Mouse (Mus musculus) c-Kit-positive CD71-positive TER-119-positive erythroid progenitor cells, embryonic 14.5 days (primary cell): ENCODE data around the gene Mt4.

Source experiments
- DNase-seq: peaks from one replicate; pipeline ENCODE4 v3.0.0-alpha.2; 2013; ENCODE audit warnings: low spot score

The Mt4 gene

DNA sequence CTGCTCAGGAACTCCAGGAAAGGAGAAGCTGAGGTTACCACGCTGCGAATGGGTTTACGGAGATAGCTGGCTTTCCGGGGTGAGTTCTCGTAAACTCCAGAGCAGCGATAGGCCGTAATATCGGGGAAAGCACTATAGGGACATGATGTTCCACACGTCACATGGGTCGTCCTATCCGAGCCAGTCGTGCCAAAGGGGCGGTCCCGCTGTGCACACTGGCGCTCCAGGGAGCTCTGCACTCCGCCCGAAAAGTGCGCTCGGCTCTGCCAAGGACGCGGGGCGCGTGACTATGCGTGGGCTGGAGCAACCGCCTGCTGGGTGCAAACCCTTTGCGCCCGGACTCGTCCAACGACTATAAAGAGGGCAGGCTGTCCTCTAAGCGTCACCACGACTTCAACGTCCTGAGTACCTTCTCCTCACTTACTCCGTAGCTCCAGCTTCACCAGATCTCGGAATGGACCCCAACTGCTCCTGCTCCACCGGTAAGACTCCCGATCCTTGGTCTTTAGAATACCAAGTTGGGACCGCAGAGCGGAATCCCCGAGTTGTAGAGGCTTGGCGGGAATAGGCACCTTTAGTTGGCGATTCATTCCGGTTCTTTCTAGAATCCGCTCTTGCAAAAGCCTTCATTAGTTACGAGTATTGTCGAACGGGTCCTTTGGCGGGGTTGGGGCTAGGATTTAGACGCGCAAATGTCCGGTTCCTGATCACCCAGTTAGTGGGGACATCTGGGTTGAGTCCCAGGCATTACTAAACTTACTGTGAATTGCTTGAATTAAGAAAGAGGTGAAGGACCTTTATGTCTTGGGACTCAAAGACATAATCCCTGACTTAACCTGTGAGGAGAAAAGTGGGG, 42.1 kb downstream of the Mt4 start, which contains the start of gene Mt1:
Gene Mt1 (plus strand): TSS at position 226 of the 856 bp plus-strand sequence.
- DNase-seq, result peak; percentile 99

DNA sequence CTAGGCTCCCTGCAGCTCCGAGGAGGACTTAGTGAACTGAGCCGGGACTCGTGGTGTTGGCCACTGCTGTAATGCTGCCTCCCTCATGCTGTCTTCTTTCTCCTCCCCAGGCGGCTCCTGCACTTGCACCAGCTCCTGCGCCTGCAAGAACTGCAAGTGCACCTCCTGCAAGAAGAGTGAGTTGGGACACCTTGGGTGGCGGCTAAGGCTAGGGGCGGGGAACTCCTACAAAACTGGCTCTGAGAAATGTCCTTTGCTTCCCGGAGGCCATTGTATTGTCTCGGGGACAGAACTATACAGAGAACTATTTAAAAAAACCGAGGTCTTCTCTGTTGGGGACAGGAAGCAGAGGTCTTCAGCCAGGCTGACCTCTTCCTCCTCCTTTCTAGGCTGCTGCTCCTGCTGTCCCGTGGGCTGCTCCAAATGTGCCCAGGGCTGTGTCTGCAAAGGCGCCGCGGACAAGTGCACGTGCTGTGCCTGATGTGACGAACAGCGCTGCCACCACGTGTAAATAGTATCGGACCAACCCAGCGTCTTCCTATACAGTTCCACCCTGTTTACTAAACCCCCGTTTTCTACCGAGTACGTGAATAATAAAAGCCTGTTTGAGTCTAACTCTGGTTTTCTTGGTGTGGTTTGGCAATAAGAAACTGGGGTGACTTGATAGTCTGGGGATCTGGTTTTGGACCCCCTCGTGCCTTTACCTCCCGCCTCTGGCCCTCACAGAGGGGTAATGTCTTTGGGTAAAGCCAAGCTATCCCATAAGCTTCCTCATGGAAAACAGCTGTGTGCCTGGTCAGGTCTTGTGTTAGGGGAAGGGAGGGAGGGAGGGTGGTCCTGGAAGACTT, 42.9 kb downstream of the Mt4 start:
- DNase-seq, result peak; percentile 62

DNA sequence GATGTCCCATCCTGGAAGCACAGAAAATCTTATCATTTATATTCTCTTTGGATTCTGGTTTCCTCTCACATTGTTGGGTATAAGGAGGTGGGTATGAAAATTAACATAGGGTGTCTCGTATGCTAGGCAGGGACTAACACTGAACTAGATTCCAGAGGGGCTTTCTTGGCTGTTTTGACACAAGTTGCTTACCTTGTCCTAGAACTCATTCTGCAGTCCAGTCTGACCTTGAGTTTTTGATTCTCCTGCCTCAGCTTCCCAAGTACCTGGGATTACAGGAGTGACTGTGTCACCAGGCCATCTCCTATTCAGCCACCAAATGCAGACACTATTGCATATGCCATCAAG, 43.5 kb downstream of the Mt4 start:
- no peak for DNase-seq

DNA sequence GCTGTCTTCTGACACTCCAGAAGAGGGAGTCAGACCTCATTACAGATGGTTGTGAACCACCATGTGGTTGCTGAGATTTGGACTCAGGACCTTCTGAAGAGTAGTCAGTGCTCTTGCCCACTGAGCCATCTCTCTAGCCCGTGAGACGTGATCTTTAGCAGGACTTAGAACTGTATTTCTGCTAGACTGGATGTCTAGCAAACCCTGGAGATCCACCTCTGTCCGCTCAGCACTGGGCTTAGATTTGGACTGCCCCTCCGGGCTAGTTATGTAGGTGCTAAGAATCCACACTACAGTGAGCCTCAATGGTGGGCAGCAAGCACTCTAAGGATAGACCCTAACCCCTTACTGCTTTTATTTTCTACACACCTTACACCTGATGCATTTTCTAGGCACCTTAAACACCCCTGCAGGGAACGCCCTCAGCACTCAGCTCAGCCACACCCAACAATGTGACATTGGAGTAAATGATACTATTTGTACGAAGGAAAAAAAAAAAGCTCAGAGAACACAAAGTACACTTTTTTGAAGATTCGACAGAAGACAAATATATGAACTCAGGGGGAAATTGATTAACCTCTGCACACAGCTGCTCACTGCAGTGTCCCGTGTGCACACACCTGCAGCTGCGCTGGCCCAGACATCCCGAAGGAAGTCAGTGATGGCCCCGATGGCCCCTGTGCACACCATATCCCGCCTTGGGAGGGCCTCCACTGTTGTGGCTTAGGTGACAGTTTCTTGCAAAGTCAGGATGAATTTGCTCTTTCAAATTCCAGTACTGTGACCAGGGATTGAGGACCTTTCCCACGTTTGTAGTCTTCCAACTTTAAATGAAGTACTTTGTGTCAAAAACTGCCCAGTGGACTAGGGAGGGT, 45.3 kb downstream of the Mt4 start:
- DNase-seq, result no peak

DNA sequence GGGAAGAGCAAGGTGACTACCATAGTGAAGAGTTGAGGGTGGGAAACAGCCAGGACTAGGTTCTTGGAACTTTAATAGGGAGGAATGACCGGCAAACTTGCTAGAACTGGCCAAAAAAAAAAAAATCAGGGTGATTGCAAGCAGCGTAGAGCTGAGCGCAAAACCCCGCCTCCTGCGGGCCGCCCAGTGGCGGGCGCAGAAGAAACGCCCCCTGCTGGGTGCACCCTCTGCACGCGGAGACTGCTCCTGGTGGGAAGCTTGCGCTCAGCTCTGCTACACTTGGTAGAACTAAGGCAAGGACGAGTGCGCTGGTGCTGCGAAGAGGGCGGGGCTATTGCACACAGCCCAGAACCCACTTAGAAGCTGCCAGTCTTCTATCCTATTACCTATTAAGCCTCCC, 46.1 kb downstream of the Mt4 start:
- peak; percentile 90 for DNase-seq

DNA sequence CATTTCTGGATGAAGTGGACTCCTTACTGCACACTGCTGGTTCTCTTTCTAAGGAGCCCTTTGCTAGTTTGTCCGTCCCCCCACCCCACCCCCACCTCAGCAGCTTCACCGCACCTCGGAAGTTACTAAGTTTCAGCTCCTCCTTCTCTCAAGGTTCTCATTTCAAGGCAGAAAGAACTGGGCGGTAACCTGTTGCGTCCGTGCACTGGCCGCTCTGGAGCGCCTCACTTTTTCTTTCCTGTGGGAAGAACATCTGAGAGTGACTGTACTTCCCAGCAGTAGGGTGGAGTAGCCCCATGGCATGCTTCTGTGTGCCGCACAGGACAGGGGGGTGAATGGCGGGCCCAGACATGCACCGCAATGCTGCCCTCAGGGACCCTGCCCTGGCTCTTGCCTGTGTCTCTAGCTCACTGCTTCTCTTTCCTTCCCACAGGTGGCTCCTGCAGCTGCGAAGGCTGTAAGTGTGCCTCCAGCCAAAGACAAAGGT, 47.4 kb downstream of the Mt4 start:
- DNase-seq, result no peak

DNA sequence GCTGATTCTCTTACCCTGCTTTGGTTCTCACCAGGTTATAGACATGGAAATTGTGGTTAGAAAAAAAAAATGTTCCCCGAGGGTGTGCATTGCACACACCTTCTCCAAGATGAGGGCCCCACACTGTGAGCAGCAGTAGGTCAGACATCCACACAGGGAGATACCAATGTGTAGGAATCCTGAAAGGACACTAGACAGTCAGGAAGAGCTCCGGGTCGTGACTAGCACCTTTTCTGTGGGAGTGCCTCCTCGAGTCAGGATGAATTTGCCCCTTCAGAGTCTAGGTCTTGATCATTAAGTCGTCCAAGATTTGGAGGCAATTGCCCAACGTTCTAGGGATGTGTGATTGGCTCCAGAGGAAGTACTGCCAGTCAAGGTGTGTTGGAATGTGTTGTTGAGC, 48.8 kb downstream of the Mt4 start:
- no peak for DNase-seq

DNA sequence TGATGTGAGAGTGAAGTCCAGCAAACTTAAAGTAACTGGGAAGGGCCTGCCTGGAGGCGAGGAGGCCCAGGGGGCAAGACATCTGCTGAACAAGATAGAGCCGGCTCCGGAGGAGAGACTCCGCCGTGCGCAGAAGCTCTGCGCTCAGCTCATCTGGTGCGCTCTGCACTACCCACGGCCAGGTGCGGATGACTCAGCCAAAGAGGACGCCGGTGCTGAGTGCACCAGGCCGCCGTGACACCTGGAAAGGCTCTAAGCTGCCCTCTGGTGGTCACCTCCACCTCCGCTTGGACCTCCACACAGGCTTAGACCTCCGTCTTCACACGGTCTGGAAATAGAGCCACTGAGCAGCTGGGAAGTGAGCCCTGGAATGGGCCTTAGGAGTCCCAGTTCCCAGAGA, 49.5 kb downstream of the Mt4 start:
- DNase-seq, result peak; percentile 84

DNA sequence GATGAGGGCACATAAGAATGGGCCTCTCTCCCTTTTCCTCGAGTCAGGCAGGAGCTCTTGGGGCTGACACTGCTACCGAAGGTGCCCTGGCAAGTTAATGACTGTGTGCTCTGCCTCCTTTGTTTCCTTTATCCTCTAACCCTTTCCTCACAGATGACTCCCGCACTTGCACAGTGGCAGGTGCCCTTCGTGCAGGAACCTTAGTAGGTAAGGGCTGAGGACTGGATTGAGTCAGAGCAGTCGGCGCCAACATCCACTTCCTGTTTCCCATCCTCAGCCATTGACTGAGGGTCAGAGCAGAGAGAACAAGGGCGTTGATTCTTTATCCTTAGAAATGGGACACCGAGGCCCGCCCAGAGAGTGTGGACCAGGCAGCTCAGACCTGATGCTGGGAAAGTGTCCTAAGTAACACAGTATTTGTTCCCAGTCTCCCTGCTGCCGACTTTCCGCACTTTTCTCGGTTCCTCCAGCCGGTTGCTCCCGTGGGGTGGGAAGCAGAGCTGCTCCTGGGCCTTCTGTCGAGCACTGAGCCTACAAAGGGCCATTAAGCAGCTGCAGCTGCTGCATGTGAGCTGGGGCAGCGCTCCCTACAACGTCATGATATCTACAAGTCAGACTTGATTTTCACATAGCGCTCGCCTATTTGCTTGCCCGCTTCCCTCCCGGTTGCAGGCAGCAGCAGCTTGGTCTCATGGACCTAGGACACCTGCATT, 50.4 kb downstream of the Mt4 start:
- DNase-seq, result no peak
